Mouse (Mus musculus): ENCODE measurements around the gene Arhgap8.

Gene Arhgap8

DNA sequence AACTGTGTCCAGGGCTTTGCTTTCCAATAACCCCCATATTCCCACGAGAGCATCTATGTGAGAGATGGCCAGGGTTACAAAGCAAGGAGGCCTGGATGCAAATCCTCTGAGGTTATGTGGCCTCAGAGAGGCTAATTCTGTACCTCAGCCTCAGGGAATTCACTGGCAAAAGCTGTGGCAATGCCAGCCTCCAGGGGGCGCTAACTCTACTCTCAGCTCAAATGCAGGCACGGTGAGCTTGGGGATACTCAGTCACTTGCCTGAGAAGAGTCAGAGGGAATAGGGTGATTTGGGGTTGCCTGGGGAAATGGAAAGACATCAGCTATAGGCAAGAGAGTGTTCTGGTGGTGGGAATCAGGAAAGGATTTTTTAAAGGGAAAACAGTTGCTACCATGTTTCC is 83.8 kb downstream of the Arhgap8 start:
- peak; percentile 79 for DNase-seq (ENCODE audit: low spot score)

DNA sequence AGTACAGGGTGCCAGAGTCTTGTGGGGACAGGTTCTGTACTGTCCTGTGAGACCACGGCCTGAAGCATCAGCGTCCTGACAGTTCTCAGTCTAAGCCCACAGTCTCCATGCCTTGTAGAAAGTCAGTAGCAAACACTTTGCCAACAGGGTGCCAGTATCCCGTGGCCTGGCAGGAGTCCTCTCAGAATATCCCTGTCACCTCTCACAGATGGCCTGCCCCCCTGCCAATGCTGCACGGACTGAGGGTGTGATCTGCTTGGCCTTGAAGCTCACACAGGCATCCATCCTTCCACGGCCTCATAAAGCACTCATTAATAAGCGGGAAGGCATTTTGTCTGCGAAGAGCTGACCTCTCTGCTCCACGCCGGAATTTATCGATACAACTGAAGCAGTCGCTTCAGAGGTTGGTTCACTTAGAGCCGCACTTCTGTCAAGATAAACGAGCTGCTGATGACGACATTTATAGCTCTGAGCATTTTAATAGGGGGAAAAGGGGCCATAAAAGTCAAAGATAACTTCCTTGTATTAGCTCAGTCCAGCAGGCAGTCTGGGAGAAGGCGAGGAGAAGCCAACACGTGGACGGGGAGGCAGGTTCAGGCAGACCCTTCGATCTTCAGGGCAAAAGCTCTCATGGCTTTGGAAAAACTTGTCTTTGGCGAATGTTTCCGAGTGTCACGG is 89.6 kb downstream of the Arhgap8 start:
- no peak for DNase-seq (ENCODE audit: low spot score)

DNA sequence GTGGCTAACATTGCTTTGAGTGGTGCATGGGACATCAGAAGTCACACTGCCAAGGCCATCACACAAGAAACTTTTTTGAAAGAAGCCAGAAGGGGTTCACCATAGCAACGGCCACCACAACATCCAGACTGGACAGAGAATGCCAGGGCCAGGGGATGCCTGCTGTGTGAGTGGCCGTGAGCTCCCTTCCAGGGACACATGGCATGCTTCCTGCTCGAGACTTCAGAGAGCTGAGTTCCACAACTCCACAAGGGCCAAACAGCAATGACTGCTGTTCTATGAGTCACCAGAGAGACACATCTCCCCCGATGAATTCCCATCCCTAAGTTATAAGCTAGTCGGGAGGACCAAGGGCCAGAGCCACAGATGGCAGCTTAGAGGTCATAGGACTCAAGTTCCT is 91.3 kb downstream of the Arhgap8 start:
- no peak for DNase-seq (ENCODE audit: low spot score)

DNA sequence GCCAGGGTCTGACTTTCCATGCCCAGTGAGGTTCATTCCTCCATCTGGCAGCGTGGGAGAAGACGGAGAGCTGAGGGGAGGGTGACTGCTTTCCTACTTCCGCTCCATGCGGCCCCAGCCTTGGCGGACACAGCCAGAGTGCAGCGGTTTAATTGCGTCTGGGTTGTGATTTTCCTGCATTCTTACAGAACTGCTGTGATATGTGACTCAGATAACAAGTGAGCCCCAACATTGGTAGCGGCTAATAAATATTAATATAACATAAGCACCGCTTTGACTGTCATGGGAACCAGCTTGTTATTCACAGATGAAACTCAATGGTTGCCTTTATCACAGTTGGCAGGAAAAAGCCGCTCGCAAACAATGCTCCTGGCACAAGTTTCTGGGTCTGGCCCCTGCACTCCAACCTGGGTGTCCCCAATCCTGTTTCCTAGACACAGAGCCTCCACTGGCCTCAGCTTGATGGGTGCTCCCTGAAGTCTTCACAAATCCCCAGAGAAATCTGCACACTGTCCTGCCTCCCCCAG is 93.0 kb downstream of the Arhgap8 start:
- peak; percentile 43 for DNase-seq (ENCODE audit: low spot score)

DNA sequence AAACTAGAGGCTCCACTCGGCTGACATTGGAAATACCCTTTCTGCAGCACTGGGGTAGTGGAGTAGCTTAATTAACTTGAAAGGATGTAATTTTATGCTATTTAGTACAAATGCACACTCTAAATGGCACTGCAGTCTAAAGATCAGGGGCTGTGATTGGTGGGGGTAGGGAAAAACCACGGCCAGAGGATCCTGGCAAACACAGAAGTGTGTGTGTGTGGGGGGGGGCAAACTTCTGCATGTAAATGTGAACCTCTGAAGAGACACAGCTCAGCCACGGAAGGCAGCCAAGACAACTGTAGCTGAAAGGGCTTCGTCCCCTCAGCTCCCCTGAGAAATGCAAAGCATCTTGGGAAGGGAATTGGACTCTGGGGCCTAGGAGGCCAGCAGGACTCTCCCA is 95.3 kb downstream of the Arhgap8 start:
- DNase-seq (ENCODE audit: low spot score) = no peak

DNA sequence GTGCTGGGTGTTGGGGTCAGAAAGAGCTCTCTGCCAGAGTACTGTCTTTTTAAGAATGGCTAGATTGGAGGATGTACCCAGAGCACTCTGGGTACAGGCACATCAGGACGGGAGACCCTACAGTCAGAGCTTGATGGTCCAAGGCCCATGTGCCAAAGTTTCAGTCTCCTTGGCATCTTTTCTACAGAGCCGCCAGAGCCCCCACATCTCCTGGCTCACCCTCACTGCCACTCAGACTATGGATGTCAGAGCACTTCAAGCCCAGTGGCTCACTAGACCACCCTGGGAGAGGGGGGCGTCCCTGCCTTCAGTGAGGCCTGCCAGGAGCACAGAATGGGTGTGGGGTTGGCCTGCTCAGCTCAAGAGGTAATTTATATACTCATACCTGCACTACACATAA is 97.7 kb downstream of the Arhgap8 start:
- no peak for DNase-seq (ENCODE audit: low spot score)

DNA sequence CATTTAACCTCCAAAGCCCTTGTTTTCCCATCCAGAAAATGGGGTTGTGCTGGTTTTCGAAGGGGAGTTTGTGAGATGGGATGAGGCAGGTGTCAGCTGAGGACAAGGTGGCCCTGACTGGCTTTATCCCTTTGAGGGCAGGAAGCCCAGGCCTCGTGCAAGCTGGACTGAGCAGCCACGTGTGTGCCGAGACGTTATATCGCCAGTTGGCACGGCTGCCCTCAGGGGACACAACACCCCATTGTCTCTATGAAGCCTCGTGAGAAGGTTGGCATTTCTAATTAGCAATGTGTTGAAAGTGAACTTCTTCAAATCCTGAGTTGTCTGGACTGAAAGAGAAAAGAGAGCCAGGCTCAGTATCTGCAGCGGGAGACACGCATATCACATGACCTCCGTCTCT is 98.4 kb downstream of the Arhgap8 start:
- no peak for DNase-seq (ENCODE audit: low spot score)

DNA sequence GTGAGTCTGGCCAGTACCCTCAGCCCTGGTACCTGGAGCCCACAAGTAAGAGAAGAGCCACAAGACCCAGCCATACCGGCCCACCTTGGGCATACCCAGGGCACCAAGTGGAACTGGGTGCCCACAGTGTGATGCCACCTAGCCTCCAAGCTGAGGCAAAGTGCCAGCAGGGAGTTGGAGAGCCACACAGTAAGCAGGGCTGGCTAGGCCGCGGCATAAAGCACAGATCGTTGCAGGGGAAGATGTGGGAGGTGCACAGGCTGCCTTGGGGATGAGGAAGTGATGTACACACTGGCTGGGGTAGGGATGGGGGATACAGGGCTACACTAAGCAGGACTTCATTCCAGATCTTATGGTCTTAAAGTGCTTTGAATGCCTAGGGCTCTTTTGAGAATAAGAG is 101.0 kb downstream of the Arhgap8 start:
- peak; percentile 41 for DNase-seq (ENCODE audit: low spot score)
